ENCODE assay signal across 9 mouse cellular contexts in the genomic region with DNA sequence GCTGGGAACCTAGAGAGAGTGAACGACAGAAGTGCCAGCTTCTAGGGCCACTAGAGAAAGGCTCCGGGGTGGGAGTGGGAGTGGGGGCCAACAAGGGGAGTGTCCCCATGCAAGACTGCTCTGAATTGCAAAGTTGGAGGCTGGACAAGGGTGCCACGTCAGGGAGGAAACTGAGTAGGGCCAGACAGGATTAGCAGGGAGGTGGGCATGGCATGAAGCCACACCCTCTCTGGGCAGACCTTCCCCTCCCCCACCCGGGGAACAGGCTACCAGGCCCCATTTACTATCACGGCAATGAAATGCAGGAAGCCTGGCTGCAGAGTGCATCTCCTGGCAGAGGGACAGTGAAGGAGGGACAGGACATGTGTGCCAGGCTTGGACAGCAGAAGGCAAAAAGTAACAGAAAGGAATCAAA. TPM values are rescaled to one million over a fixed set of nuclear protein-coding genes. Genes with fewer than 3 reads are reported as not detected.
DNase-seq lines count a peak whose midpoint lies in the region; ATAC-seq and TF ChIP-seq lines count a peak whose summit lies in the region.
"Had no signal": no experiment of that assay in that cellular context is flagged by ENCODE, and none has a peak within 500 bp of the region (broad histone marks: within the 10 kb centered on the region; RNA-seq: fewer than 3 reads in every experiment).

No protein-coding gene starts in this region.

- peak; percentile 88 for DNase-seq in adipocyte (ENCODE audit: low spot score)
- peak; percentile 60 for DNase-seq in cerebellum, adult 8-10 months
- peak; percentile 39 for DNase-seq in gastrocnemius, postnatal 14 days
- peak; percentile 73 to 82 for DNase-seq in kidney, adult 8-10 months
- DNase-seq in lung, postnatal 0 days (ENCODE audit: low spot score): peak; percentile 23
- DNase-seq in testis, postnatal 10 days (ENCODE audit: low spot score): peak; percentile 76
- DNase-seq in frontal cortex, postnatal 10 days (ENCODE audit: low spot score in 2 of 2): no peak
- no peak for DNase-seq in frontal cortex, postnatal 14 days (ENCODE audit: low spot score in 2 of 2)

- peak; percentile 18; the same call in 1 of the 2 replicates for ATAC-seq in lung, postnatal 0 days

- H3K27me3 ChIP-seq in lung, postnatal 0 days (replicated peaks; ENCODE audit: insufficient read depth, low read length): no peaks in the 10 kb centered on the region

- H3K36me3 ChIP-seq in lung, postnatal 0 days (ENCODE audit: insufficient read depth, low read length): no peaks in the 10 kb centered on the region

- H3K27ac ChIP-seq in lung, postnatal 0 days (ENCODE audit: low read length): peak overlapping the region; percentile 82; the same call in 1 of the 2 replicates

- peak overlapping the region; percentile 25; the same call in 1 of the 2 replicates for H3K4me3 ChIP-seq in lung, postnatal 0 days (ENCODE audit: low read depth, low read length)
- H3K4me3 ChIP-seq: myocyte had no signal

- H3K9me3 ChIP-seq in lung, postnatal 0 days (ENCODE audit: low read length): no peaks in the 10 kb centered on the region

- intact Hi-C loops in gastrocnemius, postnatal 14 days (cut with DNase I; ENCODE audit: low total_unique reads): no loop called here

- no peak overlapping the region for H3K9ac ChIP-seq in lung, postnatal 0 days (replicated peaks; ENCODE audit: low read depth)

- H3K4me1 ChIP-seq in lung, postnatal 0 days (ENCODE audit: insufficient read depth, low read depth, low read length): no peaks in the 10 kb centered on the region

- peak overlapping the region; percentile 51 for H3K4me2 ChIP-seq in lung, postnatal 0 days (replicated peaks; ENCODE audit: low read depth, low read length)

- whole genome bisulfite sequencing in lung, postnatal 0 days: 0% methylated on average over 5 of the region's 5 CpGs

- TF ChIP-seq CTCF in lung, postnatal 0 days (IDR thresholded peaks at IDR 0.05): no peak

- no peak for TF ChIP-seq EP300 in lung, postnatal 0 days (IDR thresholded peaks at IDR 0.05)

RNA-seq across cellular contexts. Expression of gene Rorc, which starts 1.0 kb away (rescaled TPM):
- 10 to 100 TPM; 15.8 to 22.8 TPM for total RNA-seq in gastrocnemius, postnatal 14 days (2021)
- 5.6 and 7.4 TPM in 2 replicates for polyA plus RNA-seq in lung, postnatal 0 days (2015; fragmentation: Nextera tagmentation; extraction: Ambion mirVana)

RNA-seq across cellular contexts. Expression of gene C2cd4d, which starts 11.4 kb away (rescaled TPM):
- total RNA-seq in gastrocnemius, postnatal 14 days (2021): under 1 TPM; 0.18 to 0.31 TPM
- 0.29 and 0.76 TPM in 2 replicates for polyA plus RNA-seq in lung, postnatal 0 days (2015; fragmentation: Nextera tagmentation; extraction: Ambion mirVana)
- polyA plus RNA-seq: myocyte had no signal

RNA-seq across cellular contexts. Expression of gene Lingo4, which starts 24.7 kb away (rescaled TPM):
- under 1 TPM; 0.06 to 0.11 TPM for total RNA-seq in gastrocnemius, postnatal 14 days (2021)
- 0.26 and 0.42 TPM in 2 replicates for polyA plus RNA-seq in lung, postnatal 0 days (2015; fragmentation: Nextera tagmentation; extraction: Ambion mirVana)
- polyA plus RNA-seq: myocyte had no signal

RNA-seq across cellular contexts. Expression of gene Them5, which starts 31.7 kb away (rescaled TPM):
- under 1 TPM in 1 of 2 experiments, not detected in 1; 0.16 TPM for total RNA-seq in gastrocnemius, postnatal 14 days (2021)
- polyA plus RNA-seq in lung, postnatal 0 days (2015; fragmentation: Nextera tagmentation; extraction: Ambion mirVana): 2.9 and 3.2 TPM in 2 replicates
- polyA plus RNA-seq: myocyte had no signal

RNA-seq across cellular contexts. Expression of gene Tdrkh, which starts 39.5 kb away (rescaled TPM):
- total RNA-seq in gastrocnemius, postnatal 14 days (2021): 1 to 10 TPM; 3.5 to 4.8 TPM
- polyA plus RNA-seq in lung, postnatal 0 days (2015; fragmentation: Nextera tagmentation; extraction: Ambion mirVana): 2.1 and 4.7 TPM in 2 replicates

Comparison
In these comparisons a context has a peak if more than half of its experiments do, and no peak if none do; other contexts are left out.
1. DNase-seq: peak in adipocyte (single experiment), cerebellum, adult 8-10 months (single experiment), gastrocnemius, postnatal 14 days (single experiment), kidney, adult 8-10 months (2 of 2), lung, postnatal 0 days (single experiment) and testis, postnatal 10 days (single experiment); none in frontal cortex, postnatal 10 days (0 of 2) and frontal cortex, postnatal 14 days (0 of 2).